Mouse (Mus musculus) midbrain, embryonic 15.5 days (tissue): ENCODE data around the gene Jazf1. TPM values are rescaled to one million over a fixed set of nuclear protein-coding genes. Genes with fewer than 3 reads are reported as not detected.

ENCODE experiments used
- ATAC-seq: fragments of 200-750 bp; cut with Nextera tagmentation; replicated peaks from 2 replicates; pipeline ENCODE4 v1.8.0; 2017; ENCODE audit warnings: moderate TSS enrichment
- H3K27ac ChIP-seq: fragments of 300-500 bp; sonication (generic); 2 replicates; pipeline ENCODE4 v1.5.1; 2015; ENCODE audit warnings: mild to moderate bottlenecking, inconsistent platforms
- H3K27me3 ChIP-seq: fragments of 300-500 bp; sonication (generic); replicated peaks from 2 replicates; pipeline ENCODE4 v1.6.1; 2015; ENCODE audit warnings: inconsistent platforms
- H3K36me3 ChIP-seq: fragments of 300-500 bp; sonication (generic); replicated peaks from 2 replicates; pipeline ENCODE4 v1.6.1; 2015; ENCODE audit warnings: inconsistent platforms
- H3K4me1 ChIP-seq: fragments of 300-500 bp; sonication (generic); 2 replicates; pipeline ENCODE4 v1.6.1; 2015; ENCODE audit warnings: inconsistent platforms
- H3K4me2 ChIP-seq: fragments of 300-500 bp; sonication (generic); 2 replicates; pipeline ENCODE4 v1.6.1; 2015; ENCODE audit warnings: inconsistent platforms, mild to moderate bottlenecking, moderate library complexity
- H3K4me3 ChIP-seq: fragments of 300-500 bp; sonication (generic); 2 replicates; pipeline ENCODE4 v1.5.1; 2015; ENCODE audit warnings: mild to moderate bottlenecking, inconsistent platforms
- H3K9ac ChIP-seq: fragments of 300-500 bp; sonication (generic); 2 replicates; pipeline ENCODE4 v1.6.1; 2015; ENCODE audit warnings: mild to moderate bottlenecking, inconsistent platforms
- H3K9me3 ChIP-seq: fragments of 300-500 bp; sonication (generic); 2 replicates; pipeline ENCODE4 v1.6.1; 2016; ENCODE audit warnings: inconsistent platforms
- WGBS: fragments of 180-500 bp; shearing (Covaris S2); methylation state at CpG from one replicate; pipeline ENCODE4 v1.1.7; 2015; ENCODE audit warnings: mixed read lengths; 5-methylcytosine and 5-hydroxymethylcytosine counted together
- polyA plus RNA-seq: library from polyadenylated mRNA; unstranded; fragments of >200 nt; fragmentation: Nextera tagmentation; extraction: Ambion mirVana; gene quantifications from 2 replicates; pipeline ENCODE4 v1.2.1, GENCODE M21; 2015

Gene Jazf1
- polyA plus RNA-seq, 1 experiment from 2014 or later, result 51.4 TPM

- Histone ChIP-seq H3K27me3 (no peaks in the 10 kb centered on the region), H3K9me3 (no peaks in the 10 kb centered on the region), H3K27ac (no peak overlapping the region), H3K36me3 (no peaks in the 10 kb centered on the region), H3K9ac (no peak overlapping the region), H3K4me3 (no peak overlapping the region), H3K4me2 (no peak overlapping the region), H3K4me1 (peaks cover 9% of the 10 kb centered on the region; the same call in 1 of the 2 replicates)
- WGBS, result 77% methylated on average over 5 of the region's 5 CpGs
- no peak for ATAC-seq
Measured at GRCm38 (mm10) chr6:52950371-52950770, 118.1 kb downstream of the Jazf1 start.

GRCm38 (mm10) chr6:52942534-52942933 lies 125.9 kb downstream of the Jazf1 start:
- 85% methylated on average over 5 of the region's 5 CpGs for WGBS
- no peak for ATAC-seq
- H3K9me3 ChIP-seq, result no peaks in the 10 kb centered on the region

GRCm38 (mm10) chr6:52942101-52942500 lies 126.3 kb downstream of the Jazf1 start:
- no peak overlapping the region for H3K9ac ChIP-seq
- no peaks in the 10 kb centered on the region for H3K9me3 ChIP-seq
- H3K27ac ChIP-seq, result no peak overlapping the region
- H3K4me1 ChIP-seq, result no peaks in the 10 kb centered on the region
- no peak for ATAC-seq
- no peaks in the 10 kb centered on the region for H3K27me3 ChIP-seq
- WGBS, result 78% methylated on average over 5 of the region's 5 CpGs
- no peaks in the 10 kb centered on the region for H3K36me3 ChIP-seq
- no peak overlapping the region for H3K4me3 ChIP-seq
- H3K4me2 ChIP-seq, result no peak overlapping the region

More at GRCm38 (mm10) chr6:52942534-52942933, 125.9 kb downstream of the Jazf1 start:
- Histone ChIP-seq H3K4me1 (no peaks in the 10 kb centered on the region), H3K36me3 (no peaks in the 10 kb centered on the region), H3K4me2 (no peak overlapping the region), H3K9ac (no peak overlapping the region), H3K27ac (no peak overlapping the region), H3K4me3 (no peak overlapping the region), H3K27me3 (no peaks in the 10 kb centered on the region)

GRCm38 (mm10) chr6:52937916-52938315 lies 130.5 kb downstream of the Jazf1 start:
- no peak overlapping the region for H3K4me2 ChIP-seq
- H3K4me1 ChIP-seq, result no peaks in the 10 kb centered on the region
- H3K4me3 ChIP-seq, result no peak overlapping the region
- no peaks in the 10 kb centered on the region for H3K36me3 ChIP-seq
- WGBS, result 67% methylated on average over 3 of the region's 3 CpGs
- H3K27me3 ChIP-seq, result no peaks in the 10 kb centered on the region
- no peak overlapping the region for H3K27ac ChIP-seq
- no peak for ATAC-seq
- H3K9me3 ChIP-seq, result no peaks in the 10 kb centered on the region
- H3K9ac ChIP-seq, result no peak overlapping the region

GRCm38 (mm10) chr6:52936995-52937394 lies 131.4 kb downstream of the Jazf1 start:
- no peaks in the 10 kb centered on the region for H3K36me3 ChIP-seq
- no peak overlapping the region for H3K9ac ChIP-seq
- no peak overlapping the region for H3K27ac ChIP-seq
- H3K9me3 ChIP-seq, result no peaks in the 10 kb centered on the region
- WGBS, result 51% methylated on average over 10 of the region's 10 CpGs
- no peaks in the 10 kb centered on the region for H3K27me3 ChIP-seq
- no peak for ATAC-seq
- H3K4me2 ChIP-seq, result no peak overlapping the region
- H3K4me1 ChIP-seq, result no peaks in the 10 kb centered on the region
- no peak overlapping the region for H3K4me3 ChIP-seq

GRCm38 (mm10) chr6:52934021-52934420 lies 134.4 kb downstream of the Jazf1 start:
- no peaks in the 10 kb centered on the region for H3K9me3 ChIP-seq
- no peak overlapping the region for H3K4me3 ChIP-seq
- no peaks in the 10 kb centered on the region for H3K4me1 ChIP-seq
- H3K4me2 ChIP-seq, result no peak overlapping the region
- H3K27ac ChIP-seq, result no peak overlapping the region
- ATAC-seq, result no peak
- H3K36me3 ChIP-seq, result no peaks in the 10 kb centered on the region
- H3K27me3 ChIP-seq, result no peaks in the 10 kb centered on the region
- no peak overlapping the region for H3K9ac ChIP-seq
- WGBS, result 88% methylated on average over 6 of the region's 6 CpGs

- H3K9me3 ChIP-seq, result no peaks in the 10 kb centered on the region
- ATAC-seq, result no peak
- no peaks in the 10 kb centered on the region for H3K36me3 ChIP-seq
- 68% methylated on average over 7 of the region's 7 CpGs for WGBS
- no peak overlapping the region for H3K4me3 ChIP-seq
- H3K9ac ChIP-seq, result no peak overlapping the region
- no peaks in the 10 kb centered on the region for H3K27me3 ChIP-seq
- no peak overlapping the region for H3K27ac ChIP-seq
- H3K4me2 ChIP-seq, result no peak overlapping the region
- no peaks in the 10 kb centered on the region for H3K4me1 ChIP-seq
Measured at GRCm38 (mm10) chr6:52932603-52933178, 135.7 kb downstream of the Jazf1 start.

GRCm38 (mm10) chr6:52929358-52929757 lies 139.1 kb downstream of the Jazf1 start:
- Histone ChIP-seq H3K4me3 (no peak overlapping the region), H3K36me3 (no peaks in the 10 kb centered on the region), H3K4me2 (no peak overlapping the region), H3K9ac (no peak overlapping the region), H3K27me3 (no peaks in the 10 kb centered on the region), H3K9me3 (no peaks in the 10 kb centered on the region), H3K27ac (no peak overlapping the region), H3K4me1 (no peaks in the 10 kb centered on the region)
- 85% methylated on average over 12 of the region's 12 CpGs for WGBS
- no peak for ATAC-seq

- Histone ChIP-seq H3K4me3 (no peak overlapping the region), H3K27ac (no peak overlapping the region), H3K36me3 (no peaks in the 10 kb centered on the region), H3K4me1 (no peaks in the 10 kb centered on the region), H3K4me2 (no peak overlapping the region), H3K9me3 (no peaks in the 10 kb centered on the region), H3K27me3 (no peaks in the 10 kb centered on the region), H3K9ac (no peak overlapping the region)
- WGBS, result 80% methylated on average over 4 of the region's 4 CpGs
- no peak for ATAC-seq
Measured at GRCm38 (mm10) chr6:52926947-52927346, 141.5 kb downstream of the Jazf1 start.

- H3K4me2 ChIP-seq, result no peak overlapping the region
- H3K4me3 ChIP-seq, result no peak overlapping the region
- WGBS, result 86% methylated on average over 9 of the region's 9 CpGs
- no peaks in the 10 kb centered on the region for H3K27me3 ChIP-seq
- no peak overlapping the region for H3K27ac ChIP-seq
- H3K9me3 ChIP-seq, result no peaks in the 10 kb centered on the region
- no peaks in the 10 kb centered on the region for H3K4me1 ChIP-seq
- no peak for ATAC-seq
- no peaks in the 10 kb centered on the region for H3K36me3 ChIP-seq
- no peak overlapping the region for H3K9ac ChIP-seq
Measured at GRCm38 (mm10) chr6:52925458-52926042, 142.9 kb downstream of the Jazf1 start.

GRCm38 (mm10) chr6:52921248-52921647 lies 147.2 kb downstream of the Jazf1 start:
- 86% methylated on average over 6 of the region's 6 CpGs for WGBS
- H3K27me3 ChIP-seq, result no peaks in the 10 kb centered on the region
- H3K9me3 ChIP-seq, result no peaks in the 10 kb centered on the region
- H3K4me3 ChIP-seq, result no peak overlapping the region
- ATAC-seq, result no peak
- no peak overlapping the region for H3K27ac ChIP-seq
- no peak overlapping the region for H3K4me2 ChIP-seq
- no peaks in the 10 kb centered on the region for H3K36me3 ChIP-seq
- no peak overlapping the region for H3K9ac ChIP-seq
- H3K4me1 ChIP-seq, result no peaks in the 10 kb centered on the region

GRCm38 (mm10) chr6:52920719-52921118 lies 147.7 kb downstream of the Jazf1 start:
- WGBS, result 89% methylated on average over 6 of the region's 6 CpGs
- no peak for ATAC-seq
- H3K9me3 ChIP-seq, result no peaks in the 10 kb centered on the region
- H3K4me2 ChIP-seq, result no peak overlapping the region
- H3K4me1 ChIP-seq, result no peaks in the 10 kb centered on the region
- H3K27me3 ChIP-seq, result no peaks in the 10 kb centered on the region
- H3K36me3 ChIP-seq, result no peaks in the 10 kb centered on the region
- no peak overlapping the region for H3K27ac ChIP-seq
- H3K4me3 ChIP-seq, result no peak overlapping the region
- H3K9ac ChIP-seq, result no peak overlapping the region

- no peaks in the 10 kb centered on the region for H3K27me3 ChIP-seq
- H3K4me3 ChIP-seq, result no peak overlapping the region
- ATAC-seq, result no peak
- no peak overlapping the region for H3K9ac ChIP-seq
- no peaks in the 10 kb centered on the region for H3K4me1 ChIP-seq
- 70% methylated on average over 7 of the region's 7 CpGs for WGBS
- no peak overlapping the region for H3K4me2 ChIP-seq
- H3K9me3 ChIP-seq, result no peaks in the 10 kb centered on the region
- H3K27ac ChIP-seq, result no peak overlapping the region
- no peaks in the 10 kb centered on the region for H3K36me3 ChIP-seq
Measured at GRCm38 (mm10) chr6:52919442-52919841, 149.0 kb downstream of the Jazf1 start.
